Mouse (Mus musculus) MN1 (cell line): ENCODE measurements around the gene 1700016D06Rik.
"Not testable (repeated sequence)": the region's sequence is repeated elsewhere in the genome, so short reads cannot be mapped to it uniquely, and the experiment has no call there.

Experiments
- DNase-seq: peaks from one replicate; pipeline ENCODE4 v3.0.0-alpha.2; 2016; ENCODE audit warnings: low spot score

The 1700016D06Rik gene

DNA sequence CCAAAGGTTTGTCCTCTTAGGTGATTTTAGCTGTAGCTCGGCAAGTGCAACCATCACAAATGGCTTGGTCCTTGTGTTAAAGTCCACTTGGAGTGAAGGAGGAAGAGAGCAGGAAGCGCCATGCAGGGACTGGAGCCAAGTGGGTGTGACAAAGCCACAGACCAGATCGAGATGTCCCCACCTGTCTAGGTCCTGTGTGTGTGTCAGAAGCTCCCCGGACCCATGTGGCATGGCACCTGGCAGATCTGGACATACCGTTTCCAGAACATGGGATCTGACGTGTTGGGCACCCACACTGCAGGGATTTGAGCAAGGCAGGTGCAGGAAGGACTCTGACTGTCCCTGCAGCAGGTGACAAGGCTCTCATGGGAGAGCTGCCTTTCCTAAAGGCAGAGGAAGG, 565 bp upstream of the 1700016D06Rik start:
- DNase-seq, result no peak

DNA sequence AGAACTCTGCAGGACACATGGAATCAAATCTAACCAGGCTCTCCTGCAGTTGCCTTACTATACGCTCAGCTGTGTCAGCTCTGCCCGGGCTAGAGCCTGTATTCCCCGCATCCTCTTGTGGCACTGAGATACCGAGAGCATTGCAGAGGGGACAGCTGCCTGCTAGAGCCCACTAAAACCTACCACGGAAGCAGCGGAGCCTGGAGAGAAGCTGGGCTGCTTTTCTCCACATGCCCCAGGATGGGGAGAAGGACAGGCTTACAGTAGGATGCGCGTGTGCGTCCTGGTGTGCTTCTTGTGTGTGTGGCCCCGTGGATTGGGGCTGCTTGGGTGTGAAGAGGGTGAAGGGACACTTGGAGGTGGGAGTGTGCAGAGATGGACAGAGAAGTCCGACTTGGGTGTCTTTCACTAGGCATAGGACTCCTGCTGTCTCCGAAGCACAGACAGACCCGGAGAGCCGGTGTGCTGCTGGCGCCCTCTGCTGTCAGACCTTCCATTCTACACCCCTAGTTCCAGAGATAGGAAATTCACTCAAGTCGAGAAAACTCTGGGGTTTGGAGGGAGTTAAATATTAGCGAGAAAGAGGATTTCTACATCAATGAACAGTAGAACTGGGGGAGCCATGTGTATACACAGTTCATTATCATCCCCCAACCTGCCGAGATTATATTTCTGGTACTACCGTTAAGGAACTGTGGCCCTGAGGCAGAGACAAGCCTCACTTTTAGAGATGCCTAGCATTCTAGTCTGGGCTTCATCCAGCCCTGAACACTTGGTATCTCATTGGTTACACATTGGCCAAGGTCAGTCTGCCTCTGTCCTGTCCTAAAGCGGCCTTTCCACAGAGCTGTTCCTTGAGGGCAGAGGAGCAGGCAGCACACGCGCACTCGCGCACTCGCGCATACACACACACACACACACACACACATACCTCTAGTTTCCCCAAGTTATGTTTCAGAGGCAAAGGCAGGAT, 517 bp downstream of the 1700016D06Rik start:
- DNase-seq, result peak; percentile 71

DNA sequence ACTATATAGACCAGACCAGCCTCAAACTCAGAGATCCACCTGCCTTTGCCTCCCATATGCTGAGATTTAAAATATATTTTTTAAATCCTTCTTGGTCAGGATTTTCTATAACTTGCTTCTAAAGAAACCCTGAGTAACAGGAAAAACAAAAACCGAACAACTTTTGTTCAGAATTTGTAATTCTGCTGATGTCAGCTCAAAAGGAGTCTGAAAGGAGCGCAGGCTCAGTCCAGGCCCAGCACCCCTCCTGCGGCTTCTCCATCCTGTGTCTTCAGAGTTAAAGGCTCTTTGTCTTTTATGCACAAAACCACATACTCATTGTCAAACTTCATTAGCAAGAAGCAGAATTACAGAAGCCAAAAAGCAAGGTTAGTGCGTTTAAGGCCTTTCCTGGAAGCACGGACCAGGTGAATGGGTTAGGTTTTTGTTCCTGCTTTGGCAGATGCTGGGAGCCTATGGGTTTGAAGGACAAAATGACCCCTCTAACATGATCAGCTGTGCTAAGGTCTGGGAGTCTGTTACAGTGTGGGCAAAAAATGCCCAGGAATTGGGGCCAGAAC, 1.3 kb downstream of the 1700016D06Rik start:
- no peak for DNase-seq

DNA sequence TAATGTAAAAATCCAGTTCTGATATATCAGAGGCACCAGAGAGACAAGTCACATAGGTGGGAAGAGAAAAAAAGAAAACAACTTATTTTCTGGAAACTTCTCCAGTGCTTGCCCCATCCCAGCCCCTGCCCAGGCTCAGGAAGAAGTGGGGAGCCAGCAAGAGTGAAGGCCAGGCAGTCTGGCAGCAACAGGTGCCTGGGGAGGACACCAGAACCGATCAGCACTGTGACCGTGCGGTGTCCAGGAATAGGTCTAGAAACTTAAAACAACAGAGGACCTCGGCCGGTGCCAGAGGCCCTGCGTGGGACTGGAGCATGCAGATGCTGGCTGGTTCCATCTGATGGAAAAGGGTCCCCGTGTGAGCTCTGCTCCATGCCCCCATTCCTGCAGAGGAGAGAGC, 3.4 kb downstream of the 1700016D06Rik start:
- DNase-seq, result no peak

DNA sequence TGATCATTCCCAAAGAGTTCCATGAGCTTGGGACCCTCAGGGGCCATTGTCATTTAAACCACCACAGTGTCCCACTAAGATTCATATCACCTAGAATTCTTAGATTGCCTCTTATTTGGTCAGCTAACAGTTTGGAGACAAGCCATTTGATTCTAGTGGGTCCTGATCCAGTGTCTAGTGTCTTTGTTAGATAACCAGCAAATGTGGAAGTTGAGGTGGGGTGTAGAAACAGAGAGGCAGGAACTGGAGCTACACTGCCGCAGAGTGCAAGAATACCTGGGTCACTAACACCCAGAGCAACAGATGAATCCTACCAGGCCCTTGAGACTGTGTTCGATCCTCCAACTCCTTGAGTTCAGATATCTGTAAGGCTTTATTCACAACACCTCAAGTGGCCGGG, 4.7 kb downstream of the 1700016D06Rik start:
- no peak for DNase-seq

DNA sequence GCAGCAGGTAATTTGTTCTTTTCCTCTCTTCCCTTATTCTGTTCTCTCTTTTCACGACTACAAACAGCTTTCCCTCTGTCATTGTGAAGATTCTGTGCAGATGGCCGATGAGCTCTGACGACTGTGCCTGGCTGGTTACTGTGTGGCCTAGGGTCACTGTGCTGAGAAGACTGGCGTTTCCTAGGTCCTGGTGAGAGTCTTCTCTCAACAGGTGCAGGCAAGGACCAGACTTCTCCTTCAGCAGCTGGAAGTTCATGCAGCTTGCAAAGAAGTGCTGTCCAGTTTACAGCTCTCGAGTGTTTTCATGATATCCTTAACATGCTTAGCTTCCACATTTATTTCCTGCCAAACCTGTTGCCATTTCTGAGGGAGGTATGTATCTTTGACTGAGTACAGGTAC, 6.9 kb downstream of the 1700016D06Rik start:
- DNase-seq, result no peak

DNA sequence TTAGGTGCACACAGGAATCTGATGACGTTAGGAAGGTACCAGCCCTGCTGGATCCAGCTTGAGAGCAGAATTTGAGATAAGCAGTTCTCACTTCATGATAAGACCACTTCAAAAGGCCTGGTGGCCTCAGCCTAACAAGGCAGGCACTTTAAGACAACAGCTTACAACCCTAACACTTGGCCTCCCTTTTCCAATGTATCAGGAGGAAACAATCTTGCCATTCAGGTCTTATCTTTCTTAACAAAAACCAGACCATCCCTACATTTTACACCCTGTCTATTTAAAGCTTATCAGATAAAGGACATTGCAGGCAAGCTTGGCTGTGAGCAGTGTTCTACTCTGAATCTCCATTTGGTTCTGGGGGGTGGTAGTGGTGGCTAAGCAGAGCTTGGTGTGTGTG, 8.4 kb downstream of the 1700016D06Rik start:
- DNase-seq, result no peak

DNA sequence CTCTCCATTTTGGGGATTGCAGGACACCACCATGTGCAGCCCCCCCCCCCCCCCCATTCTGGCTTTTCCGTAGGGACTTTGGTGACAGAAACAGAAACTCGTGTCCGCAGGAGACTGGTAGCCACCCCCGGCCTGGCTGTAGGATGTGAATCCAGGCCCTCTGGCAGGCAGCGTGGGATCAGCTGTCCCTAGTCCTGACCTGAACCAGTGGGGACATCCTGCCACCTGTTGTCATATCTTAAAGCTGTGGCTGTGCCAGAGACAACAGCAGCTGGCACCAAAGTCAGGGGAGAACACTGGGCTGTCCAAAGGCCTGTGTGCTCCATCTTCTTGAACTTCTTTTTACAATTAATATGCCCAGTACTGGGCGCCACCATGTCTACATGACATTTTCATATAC, 9.1 kb downstream of the 1700016D06Rik start:
- DNase-seq, result no peak

DNA sequence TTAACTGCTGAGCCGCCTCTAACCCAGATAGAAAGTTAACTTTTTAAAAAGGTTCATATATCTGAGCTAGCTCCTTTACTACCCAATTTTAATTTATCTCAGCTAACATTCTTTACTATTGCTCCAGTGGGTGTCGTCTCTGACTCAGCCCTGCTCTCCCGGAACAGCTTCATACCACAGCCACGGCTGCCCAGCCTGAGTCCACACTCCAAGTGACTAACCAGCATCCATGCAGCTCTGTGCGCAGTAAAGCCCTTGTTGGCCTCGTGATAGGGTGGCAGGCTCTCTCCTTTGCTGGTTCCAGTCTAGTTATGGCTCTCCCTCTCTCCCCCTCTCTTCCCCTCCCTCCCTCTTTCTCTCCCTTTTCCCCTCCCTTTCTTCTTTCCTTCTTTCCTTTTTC, 9.6 kb downstream of the 1700016D06Rik start:
- DNase-seq, result no peak

DNA sequence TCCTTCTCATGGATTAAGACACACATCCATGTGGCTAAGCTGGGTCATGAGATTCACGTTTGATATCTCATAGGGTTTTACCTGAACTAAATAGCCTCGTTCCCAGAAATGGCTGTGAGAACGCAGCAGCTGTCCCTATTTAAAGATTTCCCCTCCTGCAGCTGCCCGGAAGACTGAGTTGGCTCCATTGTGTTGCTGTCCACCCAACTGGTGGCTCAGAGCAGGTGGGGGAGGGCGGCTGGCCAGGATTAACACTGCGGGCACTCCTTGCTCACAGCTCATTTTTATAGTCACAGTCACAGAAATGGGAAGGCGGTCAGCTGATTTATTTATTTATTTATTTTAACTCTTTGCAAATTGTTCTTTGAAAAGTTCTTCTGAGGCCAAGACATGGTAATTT, 10.9 kb downstream of the 1700016D06Rik start:
- no peak for DNase-seq

DNA sequence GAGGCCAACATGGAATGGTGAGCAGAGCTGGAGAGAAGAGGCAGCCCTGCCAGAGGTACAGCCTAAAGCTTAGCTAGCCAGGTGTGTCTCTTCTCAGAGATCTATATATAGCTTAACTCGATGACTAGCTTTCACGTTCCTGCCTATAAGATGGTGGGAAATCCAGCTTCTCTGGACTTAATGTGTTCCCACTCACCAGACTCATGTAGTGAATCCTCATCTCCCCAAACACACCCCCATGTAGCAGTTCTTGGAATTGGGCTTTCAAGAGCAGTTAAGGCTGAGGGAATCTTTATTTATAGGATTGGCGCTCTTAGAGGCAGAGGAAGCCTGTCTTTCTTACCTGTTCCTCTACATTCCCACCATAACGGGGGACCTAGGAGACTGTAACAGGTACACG, 13.6 kb downstream of the 1700016D06Rik start:
- DNase-seq, result no peak

DNA sequence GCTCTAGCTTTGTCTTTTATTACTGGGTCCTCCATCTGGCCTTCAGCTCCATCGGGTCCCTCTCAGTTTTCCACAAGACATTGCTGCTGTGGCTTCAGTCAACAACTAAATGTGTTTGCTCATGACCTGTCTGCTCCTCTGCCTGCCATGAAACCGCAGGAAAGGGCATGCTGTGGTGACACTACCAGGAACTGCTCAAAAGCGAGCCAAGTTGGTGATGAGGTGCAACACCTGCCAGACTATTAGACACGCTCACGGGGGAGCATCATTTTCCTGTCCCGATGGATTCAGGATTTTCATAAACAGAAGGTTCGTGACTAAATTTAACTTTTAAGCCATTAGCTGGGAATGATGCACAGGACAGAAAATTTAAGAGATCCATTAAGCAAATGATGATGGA, 16.3 kb downstream of the 1700016D06Rik start:
- no peak for DNase-seq

DNA sequence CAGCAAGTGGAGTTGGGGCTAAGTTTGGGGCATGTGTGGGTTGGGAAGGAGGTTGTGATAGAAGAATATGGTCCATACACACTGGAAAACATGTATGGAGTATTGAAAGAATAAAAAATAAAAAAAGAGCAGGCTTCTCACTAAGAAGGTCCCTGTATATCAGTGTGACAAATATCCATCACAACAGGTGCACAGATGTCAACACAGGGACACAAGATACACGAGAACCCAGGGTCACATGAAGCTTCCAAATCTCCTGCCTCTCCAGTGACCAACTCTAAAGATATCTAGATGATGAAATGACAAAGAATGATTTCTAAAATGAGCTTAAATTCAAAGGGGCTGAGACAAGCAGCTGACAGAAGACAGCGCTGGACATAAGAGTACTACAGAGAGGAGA, 32.6 kb downstream of the 1700016D06Rik start:
- DNase-seq, result no peak

DNA sequence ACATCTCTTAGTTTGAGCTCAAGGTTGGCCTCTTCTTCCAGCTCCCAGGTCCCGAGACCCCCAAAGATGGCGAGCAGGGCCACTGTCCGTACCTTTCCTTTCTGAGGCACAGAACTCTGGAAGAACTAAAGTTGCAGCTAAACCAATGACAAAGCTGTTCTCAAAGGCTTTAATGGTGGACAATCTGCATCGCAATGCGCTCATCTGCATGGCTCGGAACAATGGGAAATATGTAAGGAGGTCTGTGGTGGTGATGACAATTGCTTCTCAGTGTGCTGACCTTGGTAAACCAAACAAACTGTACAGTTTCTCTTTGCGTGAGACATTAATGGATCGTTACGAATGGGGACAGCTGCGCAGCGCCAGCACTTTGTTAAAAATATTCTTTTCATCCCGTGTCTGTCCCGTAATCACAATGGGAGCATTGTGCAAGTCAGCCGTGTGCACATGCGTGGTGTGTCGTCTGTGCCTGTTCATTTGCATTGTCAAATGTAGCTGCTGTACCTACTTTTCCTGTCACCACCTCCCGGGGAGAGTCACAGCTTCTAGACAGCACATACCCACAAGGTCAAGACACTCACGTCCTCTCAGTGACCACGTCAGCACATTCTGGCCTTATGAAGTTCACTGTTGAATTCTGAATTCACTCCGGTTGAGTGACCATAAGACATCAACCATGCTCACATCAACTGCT, 34.7 kb downstream of the 1700016D06Rik start:
- not testable (repeated sequence) for DNase-seq

DNA sequence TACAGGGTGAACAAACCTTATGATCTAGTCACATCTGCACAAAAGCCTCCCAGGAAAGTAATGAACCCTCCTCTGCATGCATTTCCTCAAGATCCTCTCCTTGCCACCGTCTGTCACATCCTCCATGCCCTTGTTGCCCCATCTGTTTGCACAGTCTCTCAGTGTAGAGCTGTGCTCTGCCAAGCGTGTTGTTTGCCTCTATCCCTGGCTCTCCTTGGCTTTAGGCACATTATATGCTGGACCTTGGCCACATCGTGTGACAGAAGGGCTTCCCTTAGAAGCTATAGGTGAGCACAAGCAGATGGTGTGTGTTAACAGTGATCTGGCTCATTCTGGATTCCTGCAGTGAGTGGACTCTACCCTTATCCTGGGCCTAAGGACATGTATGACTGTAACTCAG, 38.9 kb downstream of the 1700016D06Rik start:
- no peak for DNase-seq

DNA sequence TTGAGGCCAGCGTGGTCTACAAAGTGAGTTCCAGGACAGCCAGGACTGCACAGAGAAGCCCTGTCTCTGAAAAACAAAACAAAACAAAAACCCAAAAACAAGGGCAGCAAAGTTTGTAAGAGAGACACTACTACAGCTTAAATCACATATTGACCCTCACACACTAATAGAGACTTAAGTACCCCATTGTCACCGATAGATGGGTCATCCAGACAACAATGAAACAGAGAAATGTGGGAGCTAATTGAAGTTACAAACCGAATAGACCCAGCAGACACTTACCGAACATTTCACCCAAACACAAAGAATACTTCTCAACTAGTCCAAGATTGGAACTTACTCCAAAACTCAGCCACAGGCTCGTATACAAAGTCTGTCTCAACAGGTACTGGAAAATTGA, 50.8 kb downstream of the 1700016D06Rik start:
- DNase-seq, result no peak

DNA sequence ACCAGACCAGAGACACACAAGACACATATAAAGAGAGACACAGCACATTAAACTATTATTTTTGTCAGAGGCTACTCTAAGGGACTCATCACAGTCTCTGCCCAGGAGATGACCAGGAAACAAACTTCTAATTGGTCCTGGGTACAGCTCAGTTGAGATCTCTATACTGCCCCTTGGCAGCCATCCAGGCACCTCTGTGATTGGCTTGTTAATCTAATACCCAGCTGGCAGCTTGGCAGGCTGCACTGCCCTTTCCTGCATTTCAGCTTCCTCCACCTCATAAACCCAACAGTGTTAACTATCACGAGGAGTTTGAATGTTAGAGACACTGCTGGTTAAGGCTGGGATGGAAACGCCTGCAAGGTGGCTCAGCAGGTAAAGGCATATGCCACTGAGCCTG, 57.7 kb downstream of the 1700016D06Rik start:
- DNase-seq, result peak; percentile 25

DNA sequence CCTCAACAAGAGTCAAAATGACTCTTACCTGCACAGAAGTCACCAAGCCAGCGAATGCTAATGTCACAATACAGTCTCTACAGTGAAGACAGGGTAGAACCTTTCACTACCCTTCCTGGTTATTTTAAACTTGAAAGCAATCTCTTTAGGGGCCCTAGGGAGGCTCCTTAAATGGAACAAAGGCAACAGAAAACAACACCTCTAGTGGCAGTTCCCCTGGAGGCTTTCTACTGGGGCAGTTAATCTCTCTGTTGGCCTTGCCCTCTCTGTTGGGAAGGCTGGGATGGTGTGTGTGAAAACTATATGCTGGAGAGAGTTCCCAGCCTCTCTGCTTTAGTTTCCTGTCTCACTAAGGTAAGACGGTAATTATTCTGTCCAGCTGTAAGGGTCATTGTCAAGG, 60.3 kb downstream of the 1700016D06Rik start:
- no peak for DNase-seq

DNA sequence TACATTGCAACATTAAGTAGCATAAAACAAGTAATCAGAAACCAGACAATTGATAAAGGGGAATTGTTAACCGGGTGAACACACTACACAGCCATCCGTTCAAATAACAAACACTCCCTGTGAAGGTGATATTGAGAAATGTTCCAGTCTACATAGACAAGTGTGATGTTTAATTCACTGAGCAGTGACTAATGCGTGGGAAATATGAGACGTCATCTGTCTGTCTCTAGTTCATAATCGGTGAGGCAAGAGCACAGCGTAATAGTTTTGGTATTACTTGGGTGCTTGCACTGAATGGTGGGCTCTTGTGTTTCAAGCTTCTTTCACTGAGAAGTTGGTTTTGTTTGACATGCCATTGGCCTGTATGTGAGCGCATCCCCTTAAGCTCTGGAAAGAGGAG, 63.3 kb downstream of the 1700016D06Rik start:
- no peak for DNase-seq

DNA sequence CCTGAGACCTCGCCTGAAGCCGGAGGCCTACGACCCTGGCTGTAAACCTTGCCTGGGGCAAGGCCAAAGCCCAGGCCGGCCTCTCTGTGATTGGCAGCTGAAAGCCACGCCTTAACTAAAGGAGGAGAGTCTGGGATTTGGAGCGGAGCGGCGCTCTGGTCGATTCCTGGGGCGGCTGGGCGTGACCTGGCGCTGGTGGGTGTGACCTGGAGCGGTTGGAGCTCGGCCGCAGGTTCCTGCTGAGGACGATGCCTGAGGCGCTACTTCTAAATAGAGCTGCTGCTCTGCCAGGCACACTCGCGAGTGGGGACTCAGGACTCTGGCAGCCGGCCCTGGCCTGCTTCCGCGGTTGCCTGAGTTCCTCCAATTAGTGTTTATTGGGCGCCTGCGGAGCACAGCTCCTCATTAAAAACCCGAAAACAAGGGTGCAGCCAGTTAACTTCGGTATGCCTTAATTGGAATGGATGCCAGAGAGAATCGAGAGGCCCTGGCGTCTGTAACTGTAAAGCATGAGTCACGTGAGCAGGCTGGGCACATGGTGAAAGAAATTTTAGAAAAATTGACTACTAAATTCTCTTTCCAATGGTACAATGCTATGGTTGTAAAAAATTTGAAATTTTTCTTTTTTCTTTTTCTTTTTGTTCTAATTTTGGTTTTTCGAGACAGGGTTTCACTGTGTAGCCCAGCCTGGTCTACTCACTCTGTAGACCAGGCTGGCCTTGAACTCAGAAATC, 64.4 kb downstream of the 1700016D06Rik start:
- DNase-seq, result peak; percentile 95

DNA sequence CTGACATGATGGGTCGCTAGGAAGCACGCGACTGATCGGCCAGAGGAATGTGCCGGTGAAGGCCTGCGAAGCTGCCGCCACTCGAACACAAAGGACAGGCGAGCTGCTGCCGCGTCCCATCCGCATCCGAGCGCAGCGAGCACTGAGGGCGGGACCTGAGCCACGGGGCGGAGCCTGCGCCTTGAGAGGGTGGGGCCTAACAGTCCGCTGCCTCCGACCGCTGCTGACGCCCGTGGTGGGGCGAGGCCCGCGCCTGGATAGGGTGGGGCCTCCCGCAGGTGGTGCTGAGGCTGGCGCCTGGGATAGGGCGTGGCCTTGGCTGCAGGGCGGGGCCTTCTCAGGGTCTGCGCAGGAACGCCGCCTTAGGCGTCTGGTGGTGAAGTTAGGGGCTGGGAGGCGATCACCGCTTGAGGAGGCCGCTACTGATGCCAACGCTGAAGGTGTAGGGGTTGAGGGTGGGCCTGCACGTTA, 65.2 kb downstream of the 1700016D06Rik start, which contains the start of gene Ankrd10:
Ankrd10 (minus strand) TSS at position 147 of the 471 bp plus-strand sequence.
- DNase-seq, result peak; percentile 97

DNA sequence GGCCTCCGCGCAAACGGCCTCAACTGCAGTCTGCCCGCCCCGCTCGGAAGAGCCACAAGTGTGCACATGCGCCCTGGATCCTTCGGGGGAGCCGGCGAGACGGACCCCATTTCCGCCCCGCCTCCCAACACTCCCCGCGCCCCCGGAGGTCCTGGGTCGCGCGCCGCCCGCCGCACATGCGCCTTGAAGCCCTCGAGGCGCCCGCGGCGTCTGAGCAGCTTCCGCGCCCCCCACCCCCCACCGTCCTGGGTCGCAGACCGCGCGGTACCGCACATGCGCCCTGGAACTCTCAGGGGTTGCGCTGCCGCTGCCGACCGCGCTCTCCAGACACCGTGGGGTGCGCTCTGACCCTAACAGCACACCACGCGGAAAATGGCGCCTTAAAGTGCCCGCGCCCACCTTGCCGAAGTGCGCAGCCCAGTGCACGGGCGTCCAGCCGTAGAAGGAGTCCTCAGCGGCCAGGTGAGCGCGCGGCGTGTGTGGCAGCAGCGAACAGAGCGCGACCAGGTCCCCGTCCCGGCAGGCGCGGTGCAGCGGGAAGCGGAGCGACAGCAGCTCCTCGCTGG, 65.8 kb downstream of the 1700016D06Rik start:
- peak; percentile 59 for DNase-seq
